Mouse (Mus musculus) small intestine, adult 2 months (tissue): Measurements from ENCODE around the gene Pou1f1.

Experiments
- CTCF ChIP-seq: fragments of 200-500 bp; IDR thresholded peaks from 2 replicates; pipeline ENCODE4 v1.5.1; 2012; ENCODE audit warnings: low read depth, mild to moderate bottlenecking, control low read depth, inconsistent platforms, low read length, moderate library complexity, mixed read lengths; ENCODE audit not compliant: insufficient replicate concordance, insufficient read length; ENCODE audit errors: extremely low read depth
- POLR2A ChIP-seq: fragments of 200-500 bp; IDR thresholded peaks from 2 replicates; pipeline ENCODE4 v1.6.1; 2012; ENCODE audit warnings: low read depth, mild to moderate bottlenecking, control low read depth, inconsistent platforms, low read length, moderate library complexity

- TF ChIP-seq CTCF (no peak), POLR2A (no peak)
Measured at GRCm38 (mm10) chr16:65514223-65514622, 6.1 kb upstream of the Pou1f1 start.
